Mouse (Mus musculus) megakaryocyte, adult 5-6 weeks (primary cell): Measurements from ENCODE around the gene Atp1b3. TPM values are rescaled to one million over a fixed set of nuclear protein-coding genes. Genes with fewer than 3 reads are reported as not detected.

Experiments used
- ATAC-seq: 2 replicates; pipeline ENCODE4 v1.8.0; 2016; ENCODE audit warnings: mild to moderate bottlenecking, inconsistent platforms; ENCODE audit not compliant: poor library complexity, severe bottlenecking
- total RNA-seq, 2 experiments: library from RNA; stranded (forward) in 1 of 2; stranded (reverse) in 1 of 2; fragments of 153-499, 151-499 nt in 1 of 2; fragments of 221-1000, 200-1000 nt in 1 of 2; gene quantifications; 2 replicates each; pipeline versions ENCODE4 v1.2.3 to v1.2.4; 2015 to 2017

Gene Atp1b3
- total RNA-seq, 2 experiments from 2014 or later: 120 to 247 TPM

DNA sequence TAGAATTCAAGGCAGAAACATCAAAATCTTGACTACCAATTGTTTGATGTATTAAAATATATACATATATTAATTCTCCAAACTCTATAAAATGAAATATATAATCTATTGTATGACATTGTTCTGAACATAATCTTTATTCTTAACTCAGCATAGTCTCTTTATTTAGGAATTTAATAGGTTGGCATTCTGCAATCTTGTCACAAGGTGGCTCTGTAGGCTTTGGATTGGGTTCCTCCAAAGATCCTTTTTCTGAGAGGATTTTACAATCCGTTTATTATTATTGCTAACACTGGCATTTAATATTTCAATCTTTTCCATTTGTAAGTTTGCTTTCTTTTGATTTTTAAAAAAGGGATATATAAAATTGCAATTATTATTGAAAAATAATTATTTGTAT, 79.3 kb downstream of the Atp1b3 start:
- 0 out of 2 replicates have a peak, but pooled peaks have one; percentile 35 for ATAC-seq

Other genes with a start within 250 kb of the Atp1b3 start
- 2.4 and 3.9 TPM in 2 replicates for gene Gk5, start 245.1 kb downstream of the Atp1b3 start, total RNA-seq (2015)
- 3.6 and 3.7 TPM in 2 replicates for gene Gk5, start 245.1 kb downstream of the Atp1b3 start, total RNA-seq (2017)
- gene Tfdp2, start 168.2 kb downstream of the Atp1b3 start, total RNA-seq (2015): 12.0 and 12.2 TPM in 2 replicates
- 16.7 and 21.4 TPM in 2 replicates for gene Tfdp2, start 168.2 kb downstream of the Atp1b3 start, total RNA-seq (2017)
- 88.1 and 98.8 TPM in 2 replicates for gene Rnf7, start 114.2 kb upstream of the Atp1b3 start, total RNA-seq (2015)
- 34.4 and 35.8 TPM in 2 replicates for gene Rnf7, start 114.2 kb upstream of the Atp1b3 start, total RNA-seq (2017)
- 0.42 TPM in 1 of 2 replicates, not detected in the other for gene Gm28729, start 160.8 kb upstream of the Atp1b3 start, total RNA-seq (2015)
- 0.20 TPM in 1 of 2 replicates, not detected in the other for gene Gm28729, start 160.8 kb upstream of the Atp1b3 start, total RNA-seq (2017)